Mouse (Mus musculus) induced T-regulatory cell, adult 2 months (primary cell): ENCODE measurements at regions not wholly inside any gene's neighbourhood (a gene's known extent, or its start where the extent isn't known, plus 50 kb on each side); places are given as distances from the start of the nearest gene placed in this dataset.
A peak's percentile ranks its signal among the peaks of the same experiment; 100 is the strongest.

Source experiments
- DNase-seq: peaks from one replicate; pipeline ENCODE4 v3.0.0-alpha.2; 2012; ENCODE audit warnings: low read depth

- peak; percentile 45 for DNase-seq
Measured at GRCm38 (mm10) chr16:95814513-95815118, 112.7 kb downstream of the Ets2 start.

GRCm38 (mm10) chr16:95811092-95811491 is 109.2 kb downstream of the Ets2 start:
- peak; percentile 28 for DNase-seq

- peak; percentile 90 for DNase-seq
Measured at GRCm38 (mm10) chr16:95809127-95809876, 107.4 kb downstream of the Ets2 start.

GRCm38 (mm10) chr16:95806510-95806909 is 104.6 kb downstream of the Ets2 start:
- DNase-seq = no peak

GRCm38 (mm10) chr16:95804199-95804598 is 102.3 kb downstream of the Ets2 start:
- DNase-seq = peak; percentile 72

- no peak for DNase-seq
Measured at GRCm38 (mm10) chr16:95802641-95803040, 100.8 kb downstream of the Ets2 start.

DNA sequence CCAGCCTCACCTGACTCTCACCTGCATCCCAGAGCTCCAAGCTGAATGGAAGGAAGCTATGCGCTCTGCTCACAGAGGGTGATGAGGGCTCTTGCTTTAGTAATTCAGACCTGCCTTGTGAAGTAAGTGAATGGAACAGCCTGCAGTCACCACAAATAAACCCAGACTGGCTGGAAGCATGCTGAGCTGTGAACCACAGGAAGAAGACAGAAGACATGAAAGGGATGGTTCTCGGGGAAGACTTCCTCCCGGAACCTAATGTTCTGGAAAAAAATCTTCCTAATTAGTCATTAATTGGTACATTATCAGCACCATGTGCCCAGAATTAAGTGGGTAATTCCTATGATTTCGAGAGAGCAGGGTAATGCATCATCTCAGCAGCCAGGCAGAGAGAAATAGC is 100.3 kb downstream of the Ets2 start:
- no peak for DNase-seq

GRCm38 (mm10) chr16:95800911-95801442 is 99.1 kb downstream of the Ets2 start:
- no peak for DNase-seq

GRCm38 (mm10) chr16:95798582-95798981 is 96.7 kb downstream of the Ets2 start:
- peak; percentile 95 for DNase-seq

DNA sequence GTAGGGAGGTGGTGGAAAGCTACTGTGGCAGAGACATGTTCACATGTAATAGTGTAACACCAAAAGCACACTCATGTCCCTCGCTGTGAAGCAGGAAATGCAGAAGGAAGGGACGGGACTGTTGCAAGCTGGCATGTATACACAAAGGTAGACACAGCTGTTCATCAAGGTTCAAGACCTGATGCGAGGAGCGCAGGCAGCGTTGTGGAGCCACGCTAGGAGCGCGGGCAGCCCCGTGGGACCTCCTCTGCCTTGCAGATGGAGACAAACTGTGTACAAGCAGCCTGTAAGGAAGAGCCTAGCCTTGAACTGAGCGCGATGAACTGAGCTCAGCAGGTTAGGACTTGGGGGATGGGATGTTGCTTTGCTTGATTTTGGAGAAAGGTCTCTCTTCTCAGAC is 96.2 kb downstream of the Ets2 start:
- DNase-seq = no peak

DNA sequence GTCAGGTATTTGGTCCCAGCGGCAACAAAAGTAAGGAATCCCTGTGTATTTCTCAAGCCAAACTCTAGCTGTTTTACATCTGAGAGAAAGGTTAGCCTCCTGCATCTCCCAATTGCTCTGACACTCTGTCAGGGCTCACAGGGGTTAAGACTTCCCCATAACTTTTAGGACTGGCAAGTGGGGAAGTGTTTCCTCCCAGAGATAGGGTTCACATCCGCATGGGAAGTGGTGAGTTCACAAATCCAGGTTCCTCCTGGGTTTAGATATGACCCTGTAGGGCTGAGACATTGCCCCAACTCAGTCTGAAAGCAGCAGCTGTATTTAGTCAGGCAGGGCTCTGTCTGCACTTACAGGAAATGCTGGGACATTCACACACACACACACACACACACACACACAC is 95.3 kb downstream of the Ets2 start:
- no peak for DNase-seq

GRCm38 (mm10) chr16:95794876-95795275 is 93.0 kb downstream of the Ets2 start:
- no peak for DNase-seq

DNA sequence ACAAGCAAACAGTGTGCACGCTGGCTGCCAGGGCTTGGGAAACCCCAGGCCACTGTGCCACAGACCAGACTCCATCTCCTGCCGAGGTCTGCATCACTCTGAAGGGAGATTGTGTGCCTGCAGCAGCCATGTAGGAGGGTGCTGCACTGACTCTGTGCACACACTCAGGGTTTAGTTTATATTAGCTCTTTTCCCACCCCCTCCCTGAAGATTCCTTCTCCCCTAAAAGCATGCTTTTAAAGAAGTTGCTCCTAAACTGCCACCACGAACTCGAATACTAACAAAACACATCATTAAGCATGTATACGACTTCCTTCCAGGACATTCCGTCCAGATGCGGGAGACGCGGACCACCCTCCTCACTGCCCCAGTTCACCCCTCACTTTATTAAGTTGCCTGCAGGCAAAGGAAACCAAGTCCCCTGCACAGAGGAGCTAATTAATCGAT is 92.4 kb downstream of the Ets2 start:
- no peak for DNase-seq

DNA sequence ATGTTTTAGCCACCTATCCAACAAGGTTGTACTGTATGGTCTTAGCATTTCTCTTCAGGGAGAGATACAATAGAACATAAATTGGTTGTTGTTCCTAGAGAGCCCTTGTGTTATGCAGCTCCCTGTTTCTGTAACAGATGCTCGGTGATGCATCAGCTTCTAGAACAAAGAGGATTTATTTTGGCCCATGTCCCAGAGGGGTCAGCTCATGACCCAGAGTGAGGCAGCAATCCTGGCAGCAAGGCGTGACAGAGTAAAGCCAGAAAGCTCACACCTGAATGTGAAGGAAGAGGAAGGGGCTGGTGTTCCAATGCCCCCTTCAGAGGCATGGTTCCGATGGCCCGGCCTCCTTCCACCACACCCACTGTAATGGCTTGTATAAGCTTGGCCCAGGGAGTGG is 88.8 kb downstream of the Ets2 start:
- DNase-seq = no peak

GRCm38 (mm10) chr16:95789548-95789947 is 87.7 kb downstream of the Ets2 start:
- no peak for DNase-seq

- no peak for DNase-seq
Measured at GRCm38 (mm10) chr16:95781681-95782080, 79.8 kb downstream of the Ets2 start.

DNA sequence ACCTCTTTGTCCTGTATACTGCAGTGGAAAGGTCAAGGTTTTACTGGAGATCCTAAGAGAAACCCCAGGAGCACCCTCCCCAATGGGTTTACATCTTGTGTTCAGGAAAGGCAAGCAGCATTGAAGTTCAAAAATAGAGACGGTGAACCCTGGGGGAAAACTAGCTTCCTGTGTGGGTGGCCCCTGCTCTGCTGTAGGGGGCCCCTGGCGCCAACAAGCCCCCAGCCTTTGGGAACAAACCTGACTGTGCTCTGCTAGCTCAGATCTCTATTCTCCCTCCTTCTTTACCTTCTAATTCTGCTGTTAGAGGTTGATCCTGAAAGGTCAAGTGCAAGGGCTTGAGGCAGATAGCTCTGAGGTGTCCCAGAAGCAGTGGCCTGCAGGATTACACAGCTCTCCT is 78.6 kb downstream of the Ets2 start:
- no peak for DNase-seq

GRCm38 (mm10) chr16:95778845-95779722 is 77.2 kb downstream of the Ets2 start:
- DNase-seq = peak; percentile 58

DNA sequence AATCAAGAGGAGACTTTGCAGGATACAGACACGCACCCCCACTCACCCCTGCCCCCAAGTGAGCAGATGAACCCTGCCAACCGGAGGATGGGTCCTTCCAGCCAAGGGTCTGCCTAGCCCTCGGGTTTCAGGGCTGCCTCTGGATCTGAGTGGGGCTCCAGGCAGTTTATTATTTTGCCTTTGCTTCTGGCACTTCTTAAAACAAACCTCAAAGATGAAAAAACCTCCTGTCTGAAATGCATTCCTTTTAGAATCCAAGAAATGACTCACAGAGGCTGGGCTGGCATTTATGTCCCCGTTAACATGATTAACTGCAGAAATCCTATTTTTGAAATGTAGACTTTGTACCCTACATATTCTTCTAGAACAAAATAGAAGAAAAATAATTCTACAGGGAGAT is 76.3 kb downstream of the Ets2 start:
- DNase-seq = no peak

- DNase-seq = no peak
Measured at GRCm38 (mm10) chr16:95776610-95777363, 74.9 kb downstream of the Ets2 start.

DNA sequence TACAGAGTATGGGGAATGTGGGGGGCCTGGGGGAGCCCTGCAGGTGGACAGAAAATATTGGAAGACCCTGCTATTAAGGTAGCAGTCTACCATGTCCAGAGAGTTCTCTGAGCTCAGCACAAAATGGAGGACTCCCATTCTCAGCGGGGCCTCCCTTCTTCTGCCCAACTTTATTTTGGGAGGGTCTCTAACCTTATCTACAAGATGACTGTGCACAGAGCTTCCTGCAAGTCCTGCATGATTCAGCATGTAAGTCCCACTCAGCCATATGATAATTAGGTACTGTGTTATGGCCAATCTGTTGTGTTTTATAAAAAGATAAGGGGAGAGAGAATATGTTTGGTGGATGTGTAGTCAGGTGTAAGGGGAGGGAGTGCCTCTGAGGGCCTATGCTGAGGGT is 74.1 kb downstream of the Ets2 start:
- no peak for DNase-seq

GRCm38 (mm10) chr16:95775361-95775760 is 73.5 kb downstream of the Ets2 start:
- no peak for DNase-seq
